Mouse (Mus musculus) CD4-positive helper T cell, adult 2 months (primary cell): Measurements from ENCODE around the gene Zbtb16.

Experiments
- DNase-seq: peaks from one replicate; pipeline ENCODE4 v3.0.0-alpha.2; 2012; ENCODE audit warnings: low read depth, missing footprints, low spot score

Gene Zbtb16

DNA sequence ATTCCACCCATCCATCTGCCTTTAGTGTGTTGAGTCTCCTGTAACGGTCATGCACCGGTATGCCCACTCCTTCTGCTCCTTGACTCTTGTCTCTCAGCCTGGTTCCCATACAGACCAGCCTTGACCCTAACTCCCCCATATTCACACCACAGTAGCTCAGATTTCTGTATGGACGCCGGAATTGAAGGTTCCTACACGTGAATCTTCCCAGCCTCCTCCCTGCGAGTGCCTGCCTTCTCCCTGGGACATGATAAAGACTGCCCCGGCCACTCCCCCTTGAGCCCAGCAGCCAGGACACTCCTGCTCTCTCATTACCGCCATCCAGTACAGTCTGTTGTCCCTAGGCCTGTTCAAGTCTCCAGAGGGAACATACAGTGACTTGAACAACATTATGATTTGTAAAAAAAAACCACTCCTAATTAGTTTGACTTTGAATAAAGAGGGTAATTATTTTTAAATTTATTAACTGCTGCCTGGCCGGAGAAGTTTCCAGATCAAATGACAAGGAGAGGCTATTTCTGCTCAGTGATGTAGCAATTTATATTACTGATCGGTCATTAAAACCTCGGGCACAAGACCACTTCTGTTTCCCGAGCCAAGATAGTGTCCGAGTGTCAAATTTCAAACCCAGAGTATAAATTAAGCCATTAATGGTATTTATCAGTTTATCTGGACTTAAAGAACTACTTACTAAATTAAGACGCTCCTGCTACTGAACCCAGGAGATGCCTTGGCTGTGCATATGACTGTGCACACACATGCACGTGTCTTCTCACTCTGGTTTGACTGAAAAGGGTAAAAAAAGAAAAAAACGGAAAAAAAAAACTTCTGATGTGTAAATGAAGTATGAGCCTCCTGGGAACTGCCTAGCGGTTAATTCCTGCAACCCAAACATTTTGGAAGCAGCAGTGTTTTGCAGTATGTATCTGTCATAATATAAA, 125.4 kb downstream of the Zbtb16 start:
- no peak for DNase-seq

DNA sequence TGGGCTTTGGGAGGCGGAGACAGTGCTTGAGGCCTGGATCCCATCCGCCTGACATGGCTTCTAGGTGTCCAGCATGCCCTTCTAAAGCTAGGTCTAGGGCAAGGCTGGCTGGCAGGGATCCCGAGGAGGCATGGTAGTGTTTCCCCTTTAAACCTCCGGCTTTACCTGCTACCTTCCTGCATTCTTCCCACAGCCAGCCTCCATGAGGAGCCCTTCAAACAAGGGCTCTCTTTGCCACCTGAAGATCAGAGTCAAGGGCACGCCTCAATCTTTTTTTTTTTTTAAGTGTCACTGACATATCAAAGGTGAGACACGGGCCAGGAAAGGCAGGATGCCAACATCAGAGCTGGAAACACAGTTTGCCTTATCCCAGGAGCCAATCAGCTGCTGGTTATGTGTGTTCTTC, 128.2 kb downstream of the Zbtb16 start:
- DNase-seq = no peak

GRCm38 (mm10) chr9:48707134-48707823, 128.7 kb downstream of the Zbtb16 start:
- DNase-seq = no peak

- DNase-seq = no peak
These were observed 134.7 kb downstream of the Zbtb16 start for GRCm38 (mm10) chr9:48701296-48701695.

- no peak for DNase-seq
These were observed 135.2 kb downstream of the Zbtb16 start for GRCm38 (mm10) chr9:48700871-48701270.

DNA sequence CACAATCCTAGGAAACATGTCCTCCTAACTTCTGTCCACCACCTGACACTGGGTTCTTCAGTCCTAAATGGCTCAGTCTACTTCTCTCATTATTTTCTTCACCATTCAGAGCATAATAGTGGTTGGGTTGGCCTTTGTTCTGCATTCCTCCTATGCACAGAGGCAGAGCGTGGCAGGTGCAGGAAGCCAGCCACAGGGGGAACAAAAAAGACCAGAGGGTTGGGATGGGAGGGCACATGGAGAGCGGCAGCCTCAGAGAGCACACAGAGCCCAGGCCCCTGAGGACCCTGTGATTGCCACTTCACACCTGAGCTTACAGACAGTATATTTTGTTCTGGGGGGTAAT, 138.6 kb downstream of the Zbtb16 start:
- DNase-seq = no peak

DNA sequence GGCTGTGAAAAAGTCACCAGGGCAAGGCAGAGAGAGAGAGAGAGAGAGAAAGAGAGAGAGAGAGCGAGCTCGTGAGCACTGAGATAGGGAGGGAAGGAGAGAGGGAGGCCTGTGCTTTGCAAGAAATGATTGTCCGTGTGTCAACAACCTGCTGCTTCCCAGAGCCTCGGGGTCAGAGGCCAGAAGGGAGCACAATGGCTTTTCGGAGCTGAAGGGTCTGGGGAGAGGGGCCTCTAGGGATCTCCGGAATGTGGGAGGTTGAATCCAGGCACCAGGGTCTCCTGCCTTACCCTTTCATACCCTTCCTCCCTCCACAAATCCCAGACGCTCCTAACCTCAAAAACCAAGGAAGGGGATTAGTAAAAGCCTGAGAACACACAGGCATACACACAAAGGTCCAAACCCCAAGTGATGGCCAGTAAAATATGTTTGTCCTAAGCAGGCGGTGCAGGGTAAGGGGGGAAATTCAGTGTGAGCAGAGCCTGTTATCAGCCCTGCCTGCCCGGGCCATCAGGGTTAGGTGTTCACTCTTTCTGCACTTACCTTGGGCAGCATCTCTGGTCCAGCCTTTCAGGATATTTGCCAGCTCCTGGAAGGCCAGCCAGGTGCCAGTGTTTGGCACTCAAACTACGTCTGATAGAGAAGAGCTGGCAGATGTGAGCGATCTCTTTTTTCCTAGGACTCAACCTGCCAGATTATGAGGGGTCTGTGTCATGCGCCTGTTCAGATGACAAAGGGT, 139.1 kb downstream of the Zbtb16 start:
- no peak for DNase-seq

DNA sequence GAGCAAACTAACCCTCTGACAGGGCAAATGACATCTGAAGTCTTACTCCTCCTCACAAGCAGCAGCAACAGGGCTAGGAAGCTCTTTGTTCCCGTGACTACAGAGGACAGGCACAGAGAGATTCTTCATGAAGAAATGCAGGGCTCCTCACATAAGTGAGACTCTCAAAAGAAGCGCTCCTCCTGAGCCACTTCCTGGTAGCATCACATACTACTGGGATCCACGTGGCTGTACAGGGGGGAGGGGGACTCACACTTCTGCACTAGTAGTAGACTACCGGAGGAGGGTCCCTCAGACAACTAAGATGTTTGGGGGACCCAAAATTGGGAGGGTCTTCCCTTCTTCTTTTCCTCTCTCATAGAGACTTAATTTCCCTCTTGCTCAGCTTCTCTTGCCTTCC, 139.7 kb downstream of the Zbtb16 start:
- no peak for DNase-seq

DNA sequence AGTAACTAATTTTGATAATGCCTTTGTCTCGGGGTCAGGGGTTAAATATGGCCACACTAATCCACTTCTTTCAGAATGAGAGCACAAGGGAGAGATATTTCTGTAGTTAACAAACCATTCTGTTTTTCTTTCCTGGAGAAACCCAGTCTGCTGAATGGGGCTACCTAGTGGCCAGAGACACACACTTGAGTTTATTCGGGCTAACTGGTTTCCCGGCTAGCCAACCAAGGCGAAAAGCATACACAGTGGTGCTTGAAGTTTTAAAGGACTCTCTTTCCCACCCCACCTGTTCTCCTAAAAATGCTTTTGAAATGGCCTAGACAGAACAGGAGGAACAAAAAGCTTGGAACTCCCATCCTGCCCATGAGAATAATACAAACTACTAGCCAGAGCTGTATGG, 140.2 kb downstream of the Zbtb16 start:
- no peak for DNase-seq

- DNase-seq = no peak
These were observed 141.4 kb downstream of the Zbtb16 start for GRCm38 (mm10) chr9:48694616-48695061.

DNA sequence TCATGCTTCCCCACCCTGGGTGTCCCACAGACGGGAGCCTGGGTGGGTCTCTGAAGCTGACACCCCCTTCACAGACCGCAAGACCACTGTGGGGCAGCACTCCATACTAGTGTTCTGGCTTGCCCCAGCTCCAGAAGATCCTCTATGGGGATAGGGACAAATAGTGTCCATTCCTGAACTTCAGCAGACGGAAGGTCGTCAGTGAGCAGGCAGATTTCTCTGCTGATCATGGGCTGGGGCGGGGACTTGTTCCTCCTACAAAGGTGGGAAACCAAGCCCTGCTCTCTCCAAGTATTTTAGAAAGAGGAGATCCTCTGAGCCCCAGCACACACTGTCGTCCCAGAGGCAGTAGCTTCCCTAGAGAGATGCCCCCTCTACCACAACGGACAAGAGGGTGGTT, 142.3 kb downstream of the Zbtb16 start:
- no peak for DNase-seq

GRCm38 (mm10) chr9:48689718-48689980, 146.4 kb downstream of the Zbtb16 start:
- DNase-seq = no peak

DNA sequence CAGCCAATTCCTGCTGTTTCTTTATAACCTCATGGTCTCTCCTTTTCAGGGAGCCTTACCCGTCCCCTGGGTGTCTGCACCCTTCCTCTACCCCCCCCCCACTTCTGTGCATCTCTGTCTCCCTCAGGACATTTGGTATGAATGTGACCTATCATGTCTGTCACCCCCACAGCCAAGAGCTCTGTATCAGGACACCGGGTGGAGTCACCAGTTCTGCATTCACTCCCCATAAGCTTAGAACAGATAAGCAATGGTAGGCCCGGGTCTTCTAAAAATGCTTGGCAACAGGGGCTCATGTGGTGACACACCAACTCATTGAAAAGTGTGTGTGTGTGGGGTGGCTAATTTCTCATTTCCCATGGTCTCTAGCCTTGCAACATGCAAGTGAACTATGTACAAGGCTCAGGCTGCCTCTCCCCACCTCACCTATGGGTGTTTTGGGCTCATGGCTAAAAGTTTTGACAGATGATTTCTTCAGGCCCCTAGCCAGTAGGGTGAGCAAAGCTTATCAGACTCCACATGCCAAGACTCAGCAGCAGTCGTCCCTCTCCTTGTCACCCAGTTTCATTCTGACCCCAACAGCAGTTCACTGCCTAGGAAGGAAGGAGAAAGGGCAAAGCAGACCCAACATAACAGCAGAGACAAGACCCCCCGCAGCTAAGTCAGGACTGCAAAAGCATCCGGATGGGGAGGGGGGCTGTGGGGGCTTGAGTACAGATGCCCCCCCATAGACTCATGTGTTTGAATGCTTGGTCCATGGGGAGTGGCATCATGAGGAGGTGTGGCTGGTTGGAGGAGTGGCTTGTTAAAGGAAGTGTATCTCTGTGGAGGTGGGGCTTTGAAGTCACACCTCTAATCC, 146.9 kb downstream of the Zbtb16 start:
- no peak for DNase-seq

GRCm38 (mm10) chr9:48687891-48688290, 148.1 kb downstream of the Zbtb16 start:
- no peak for DNase-seq

DNA sequence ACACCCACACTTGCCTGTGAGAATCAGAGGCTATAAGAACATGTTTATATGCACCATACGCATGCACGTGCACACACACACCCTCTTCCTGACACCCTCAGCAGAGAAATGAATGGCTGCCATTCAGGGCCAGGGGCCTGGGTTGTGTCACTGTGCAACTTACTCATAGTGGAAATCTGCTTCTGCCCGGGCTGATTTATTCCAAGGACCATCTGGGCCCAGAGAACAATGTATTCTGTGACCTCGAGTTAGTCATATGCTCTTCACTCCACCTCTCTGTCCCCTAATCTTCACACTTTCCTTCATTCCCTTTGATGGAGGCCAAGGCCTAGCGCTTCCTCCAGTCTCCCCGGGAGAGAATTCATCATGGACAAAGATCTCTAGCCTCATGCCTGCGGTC, 150.3 kb downstream of the Zbtb16 start:
- DNase-seq = no peak

GRCm38 (mm10) chr9:48684144-48684543, 151.9 kb downstream of the Zbtb16 start:
- no peak for DNase-seq

DNA sequence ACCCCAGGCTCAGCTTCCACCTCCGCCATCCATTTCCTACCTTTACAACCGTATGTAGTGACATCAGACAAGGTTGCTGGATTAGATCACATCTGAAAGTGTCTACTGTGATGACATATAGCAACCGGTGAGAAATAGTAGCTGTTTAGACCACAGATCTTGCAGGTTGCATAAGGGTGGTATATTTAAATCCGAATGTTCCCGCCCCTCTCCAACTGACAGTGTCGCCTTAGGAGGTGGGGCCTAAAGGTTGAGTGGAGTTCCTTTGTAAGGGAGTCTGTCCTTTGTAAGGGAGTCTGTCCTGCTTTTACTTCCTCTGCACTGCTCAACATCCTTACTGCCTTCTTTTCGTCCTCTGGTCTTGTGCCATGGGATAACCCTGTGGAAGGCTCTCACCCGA, 154.8 kb downstream of the Zbtb16 start:
- DNase-seq = no peak

GRCm38 (mm10) chr9:48678426-48679358, 157.3 kb downstream of the Zbtb16 start:
- no peak for DNase-seq

- no peak for DNase-seq
These were observed 160.8 kb downstream of the Zbtb16 start for GRCm38 (mm10) chr9:48675151-48675790.
